Mouse (Mus musculus) stomach, embryonic 16.5 days (tissue): ENCODE data around the gene Bola2. TPM values are rescaled to one million over a fixed set of nuclear protein-coding genes. Genes with fewer than 3 reads are reported as not detected.

Source experiments
- ATAC-seq: fragments of 200-750 bp; cut with Nextera tagmentation; 2 replicates; pipeline ENCODE4 v1.8.0; 2017; ENCODE audit warnings: moderate number of reproducible peaks, moderate TSS enrichment; ENCODE audit not compliant: insufficient read depth, low FRiP score
- H3K27ac ChIP-seq: fragments of 300-500 bp; sonication (generic); 2 replicates; pipeline ENCODE4 v1.5.1; 2014; ENCODE audit warnings: low read length
- H3K27me3 ChIP-seq: fragments of 300-500 bp; sonication (generic); 2 replicates; pipeline ENCODE4 v1.6.1; 2014; ENCODE audit warnings: low read length, control low read depth, mixed read lengths; ENCODE audit not compliant: control insufficient read depth, insufficient read depth
- H3K36me3 ChIP-seq: fragments of 300-500 bp; sonication (generic); 2 replicates; pipeline ENCODE4 v1.6.1; 2014; ENCODE audit warnings: low read length; ENCODE audit not compliant: control insufficient read depth, insufficient read depth
- H3K4me1 ChIP-seq: fragments of 300-500 bp; sonication (generic); 2 replicates; pipeline ENCODE4 v1.6.1; 2014; ENCODE audit warnings: low read length, control low read depth, mixed read lengths; ENCODE audit not compliant: control insufficient read depth, insufficient read depth
- H3K4me2 ChIP-seq: fragments of 300-500 bp; sonication (generic); 2 replicates; pipeline ENCODE4 v1.6.1; 2014; ENCODE audit warnings: low read depth, low read length, mixed read lengths
- H3K4me3 ChIP-seq: fragments of 300-500 bp; sonication (generic); replicated peaks from 2 replicates; pipeline ENCODE4 v1.5.1; 2014; ENCODE audit warnings: mild to moderate bottlenecking, low read length
- H3K9ac ChIP-seq: fragments of 300-500 bp; sonication (generic); 2 replicates; pipeline ENCODE4 v1.6.1; 2014; ENCODE audit warnings: low read length
- H3K9me3 ChIP-seq: fragments of 300-500 bp; sonication (generic); replicated peaks from 2 replicates; pipeline ENCODE4 v1.6.1; 2016; ENCODE audit warnings: low read length, control low read depth; ENCODE audit not compliant: control insufficient read depth
- WGBS: fragments of 180-500 bp; shearing (Covaris S2); extraction: QIAGEN DNeasy Blood & Tissue Kit; methylation state at CpG from one replicate; pipeline ENCODE4 v1.1.7; 2014; 5-methylcytosine and 5-hydroxymethylcytosine counted together
- polyA plus RNA-seq: library from polyadenylated mRNA; unstranded; fragments of >200 nt; fragmentation: Nextera tagmentation; extraction: Ambion mirVana; gene quantifications from 2 replicates; pipeline ENCODE4 v1.2.1, GENCODE M21; 2015

Bola2 gene
- polyA plus RNA-seq, 1 experiment from 2014 or later: 107 TPM

DNA sequence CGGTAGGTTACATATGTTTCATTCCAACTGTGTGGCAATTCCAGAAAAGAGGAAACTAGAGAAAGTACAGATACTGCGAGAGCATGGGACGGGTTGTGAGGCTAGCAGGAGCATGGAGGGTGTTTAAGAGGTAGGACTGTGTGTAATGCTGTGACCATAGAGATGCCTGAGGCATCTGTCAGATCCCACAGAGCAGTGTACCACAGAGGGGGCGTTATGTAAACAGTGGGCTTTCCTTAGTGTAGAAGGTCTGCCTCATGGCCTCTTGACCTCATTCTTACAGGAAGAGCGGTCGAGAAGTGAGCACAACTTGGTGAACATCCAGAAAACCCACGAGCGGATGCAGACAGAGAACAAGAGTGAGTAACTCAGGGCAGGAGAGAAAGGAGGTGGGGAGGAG is 31.6 kb upstream of the Bola2 start:
- no peaks in the 10 kb centered on the region for H3K36me3 ChIP-seq

DNA sequence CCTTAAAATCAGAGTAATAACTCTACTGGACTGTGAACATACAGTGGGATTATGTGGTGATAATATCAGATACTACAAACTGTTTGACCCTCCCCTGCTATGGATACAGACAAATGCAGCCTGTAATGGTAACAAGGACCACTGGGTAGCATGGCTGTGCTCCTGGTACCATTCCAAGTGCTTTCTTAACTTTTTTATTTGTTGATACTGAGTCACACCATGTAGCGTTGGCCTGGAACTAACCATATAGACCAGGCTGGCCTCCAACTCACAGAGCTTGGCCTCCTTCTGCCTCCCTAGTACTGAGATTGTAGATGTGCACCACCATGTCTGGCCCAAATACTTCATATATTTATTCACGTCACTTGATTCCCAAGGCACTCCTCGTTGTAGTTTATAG is 29.9 kb upstream of the Bola2 start:
- Histone ChIP-seq H3K4me3 (no peak overlapping the region), H3K4me2 (no peak overlapping the region), H3K9ac (no peak overlapping the region), H3K27me3 (no peaks in the 10 kb centered on the region), H3K4me1 (no peaks in the 10 kb centered on the region), H3K36me3 (no peaks in the 10 kb centered on the region), H3K27ac (no peak overlapping the region), H3K9me3 (no peaks in the 10 kb centered on the region)
- ATAC-seq: no peak
- WGBS: 98% methylated on average over 3 of the region's 3 CpGs

More for the DNA sequence above, 31.6 kb upstream of the Bola2 start:
- Histone ChIP-seq H3K4me3 (no peak overlapping the region), H3K4me2 (no peak overlapping the region), H3K27me3 (no peaks in the 10 kb centered on the region), H3K4me1 (no peaks in the 10 kb centered on the region), H3K27ac (no peak overlapping the region), H3K9me3 (no peaks in the 10 kb centered on the region), H3K9ac (no peak overlapping the region)
- WGBS: 51% methylated on average over 8 of the region's 8 CpGs
- ATAC-seq: peak; percentile 47; the same call in 1 of the 2 replicates

DNA sequence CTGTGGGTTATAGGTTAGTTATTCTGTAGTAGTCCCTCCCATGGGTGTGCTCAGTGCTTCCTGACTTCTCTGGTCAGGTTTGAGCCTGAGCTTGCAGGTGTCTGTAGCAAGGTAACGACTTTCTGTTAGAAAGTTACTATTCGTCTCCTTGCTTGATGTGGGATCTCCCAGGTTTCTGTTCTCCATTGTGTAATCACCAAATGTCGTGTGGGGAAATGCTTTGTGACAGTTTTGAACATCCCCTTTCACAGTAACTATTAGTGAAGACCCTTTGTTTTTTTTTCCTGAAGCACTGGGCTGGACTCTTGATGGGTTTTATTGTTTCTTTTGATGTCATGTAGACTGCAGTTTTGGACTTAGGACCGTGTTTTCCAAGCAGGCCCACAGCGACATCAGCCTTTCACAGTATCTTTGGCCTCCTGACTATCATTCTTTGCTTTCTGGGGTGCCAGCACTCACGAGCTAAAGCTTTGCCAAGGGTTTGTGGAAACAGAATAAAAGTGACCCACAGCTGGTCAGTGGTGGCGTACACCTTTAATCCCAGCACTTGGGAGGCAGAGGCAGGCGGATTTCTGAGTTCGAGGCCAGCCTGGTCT is 27.6 kb upstream of the Bola2 start:
- Histone ChIP-seq H3K4me1 (no peaks in the 10 kb centered on the region), H3K9me3 (no peaks in the 10 kb centered on the region), H3K9ac (no peak overlapping the region), H3K4me3 (no peak overlapping the region), H3K4me2 (no peak overlapping the region), H3K27me3 (no peaks in the 10 kb centered on the region), H3K27ac (peak overlapping the region; percentile 62), H3K36me3 (no peaks in the 10 kb centered on the region)
- ATAC-seq: no peak
- WGBS: 83% methylated on average over 9 of the region's 9 CpGs

GRCm38 (mm10) chr7:126668452-126668851 is 26.7 kb upstream of the Bola2 start:
- peak overlapping the region; percentile 62 for H3K27ac ChIP-seq
- no peaks in the 10 kb centered on the region for H3K27me3 ChIP-seq
- H3K4me1 ChIP-seq: no peaks in the 10 kb centered on the region
- no peaks in the 10 kb centered on the region for H3K9me3 ChIP-seq
- H3K4me3 ChIP-seq: no peak overlapping the region
- no peak for ATAC-seq
- no peak overlapping the region for H3K9ac ChIP-seq
- no peaks in the 10 kb centered on the region for H3K36me3 ChIP-seq
- WGBS: 65% methylated on average over 5 of the region's 5 CpGs
- H3K4me2 ChIP-seq: no peak overlapping the region

DNA sequence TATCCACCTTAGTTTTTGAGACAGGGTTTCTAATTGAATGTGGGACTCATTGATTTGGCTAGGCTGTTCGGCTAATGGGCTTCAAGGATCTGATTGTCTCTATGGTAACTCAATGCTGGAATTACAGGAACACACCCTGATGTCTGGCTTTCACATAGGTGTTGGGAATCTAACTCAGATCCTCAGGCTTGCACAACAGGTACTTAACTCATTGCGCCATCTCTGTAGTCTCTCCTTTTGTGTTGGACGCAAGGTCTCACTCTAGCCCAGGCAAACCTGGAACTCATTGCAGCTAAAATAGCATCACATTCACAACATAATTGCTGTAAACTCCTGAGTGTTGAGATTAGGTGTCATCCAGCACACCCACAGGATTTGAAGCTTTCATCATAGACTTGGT is 25.0 kb upstream of the Bola2 start:
- Histone ChIP-seq H3K27ac (no peak overlapping the region), H3K27me3 (no peaks in the 10 kb centered on the region), H3K4me2 (no peak overlapping the region), H3K9ac (no peak overlapping the region), H3K4me3 (no peak overlapping the region), H3K9me3 (no peaks in the 10 kb centered on the region), H3K4me1 (no peaks in the 10 kb centered on the region), H3K36me3 (no peaks in the 10 kb centered on the region)
- 80% methylated on average over 3 of the region's 3 CpGs for WGBS
- no peak for ATAC-seq

- Histone ChIP-seq H3K4me1 (peaks cover 6% of the 10 kb centered on the region; the same call in 1 of the 2 replicates), H3K4me3 (no peak overlapping the region), H3K27ac (no peak overlapping the region), H3K27me3 (no peaks in the 10 kb centered on the region), H3K36me3 (no peaks in the 10 kb centered on the region), H3K4me2 (no peak overlapping the region), H3K9ac (no peak overlapping the region), H3K9me3 (no peaks in the 10 kb centered on the region)
- no peak for ATAC-seq
- WGBS: 95% methylated on average over 9 of the region's 9 CpGs
Measured at GRCm38 (mm10) chr7:126672111-126672510, 23.1 kb upstream of the Bola2 start.

DNA sequence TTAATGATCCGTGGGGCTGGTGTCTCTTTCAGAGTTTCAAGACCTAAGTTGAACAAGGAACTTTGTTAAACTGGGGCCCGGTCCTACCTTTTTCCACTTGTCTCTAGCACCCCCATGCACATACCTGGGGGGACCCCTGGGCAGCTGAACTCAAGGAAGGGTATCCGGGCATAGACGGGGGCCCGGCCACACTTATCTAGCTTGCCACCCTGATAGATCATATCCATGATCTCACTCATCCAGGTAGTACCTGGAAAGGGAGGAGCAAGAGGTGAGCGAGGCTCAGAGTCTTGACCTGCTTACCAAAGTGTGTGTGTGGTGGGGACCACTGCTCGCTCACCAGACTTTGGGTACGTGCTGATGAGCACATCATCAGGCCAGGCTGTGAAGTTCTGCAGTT is 20.1 kb upstream of the Bola2 start:
- no peak overlapping the region for H3K4me2 ChIP-seq
- no peak overlapping the region for H3K9ac ChIP-seq
- no peaks in the 10 kb centered on the region for H3K36me3 ChIP-seq
- H3K4me1 ChIP-seq: peaks cover 6% of the 10 kb centered on the region; the same call in 1 of the 2 replicates
- H3K9me3 ChIP-seq: no peaks in the 10 kb centered on the region
- ATAC-seq: no peak
- H3K27me3 ChIP-seq: no peaks in the 10 kb centered on the region
- no peak overlapping the region for H3K27ac ChIP-seq
- WGBS: 95% methylated on average over 8 of the region's 8 CpGs
- no peak overlapping the region for H3K4me3 ChIP-seq

DNA sequence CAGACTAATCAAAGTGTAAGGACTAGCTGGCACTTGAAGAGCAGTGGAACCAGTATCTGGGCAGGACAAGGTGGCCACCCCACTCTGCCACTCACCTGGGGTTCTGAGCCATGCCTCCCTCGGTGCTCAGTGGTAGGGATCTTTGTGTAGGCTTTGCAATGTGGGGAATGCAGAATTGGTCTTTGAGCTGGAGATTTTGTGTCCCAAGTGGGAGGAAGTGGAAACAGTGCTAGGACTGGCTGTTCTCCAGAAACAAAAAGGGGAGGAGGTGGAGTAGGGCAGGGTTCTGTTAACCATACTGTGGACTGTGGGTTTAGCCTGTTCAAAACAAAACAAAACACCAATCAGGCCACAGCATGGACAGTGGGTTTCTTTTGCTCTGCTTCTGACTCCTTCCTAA is 19.0 kb upstream of the Bola2 start, which contains the start of gene Sult1a1:
TSS of gene Sult1a1 (minus strand) at position 226 of the 400 bp plus-strand sequence.
- no peaks in the 10 kb centered on the region for H3K36me3 ChIP-seq
- no peak within 1 kb of the TSS; the same call in 1 of the 2 replicates for H3K4me3 ChIP-seq
- peak; percentile 48 for ATAC-seq
- no peak within 1 kb of the TSS for H3K9ac ChIP-seq
- H3K9me3 ChIP-seq: no peaks in the 10 kb centered on the region
- 0 out of 2 replicates have a peak within 1 kb of the TSS, but pooled peaks have one; percentile 26 for H3K4me2 ChIP-seq
- H3K27me3 ChIP-seq: no peaks in the 10 kb centered on the region
- 44% methylated on average over 1 of the region's 1 CpGs for whole genome bisulfite sequencing
- 0 out of 2 replicates have a peak within 1 kb of the TSS, but pooled peaks have one; percentile 31 for H3K27ac ChIP-seq
- H3K4me1 ChIP-seq: peaks cover 6% of the 10 kb centered on the region; the same call in 1 of the 2 replicates

DNA sequence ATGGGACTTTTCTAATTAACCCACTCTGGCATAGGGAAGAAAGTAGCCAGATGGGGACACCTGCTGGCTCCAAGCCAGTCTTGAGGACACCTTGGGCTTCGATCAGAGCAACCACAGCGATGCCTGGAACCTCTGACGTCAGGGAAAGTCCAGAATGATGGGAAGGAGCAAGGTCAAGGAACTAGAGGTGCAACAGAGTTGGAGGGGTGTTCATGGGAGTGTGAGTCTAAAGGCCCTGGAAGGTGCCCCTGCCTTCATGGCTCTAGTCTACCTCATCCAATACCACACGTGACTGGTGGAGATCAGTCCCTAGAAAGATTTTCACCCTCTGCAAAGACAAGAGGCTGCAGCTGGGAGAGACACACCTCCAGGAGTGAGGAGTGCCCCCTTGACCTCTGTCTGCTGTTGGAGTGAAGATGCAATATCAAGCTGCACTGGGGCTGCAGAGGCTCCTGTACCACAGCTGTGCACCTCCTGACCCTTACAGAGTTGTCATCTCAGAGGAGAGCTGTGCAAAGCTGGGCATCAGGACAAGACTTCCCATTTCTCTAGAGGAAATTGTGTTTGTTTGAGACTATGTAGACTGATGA is 18.5 kb upstream of the Bola2 start:
- Histone ChIP-seq H3K4me2 (no peak overlapping the region), H3K9me3 (no peaks in the 10 kb centered on the region), H3K4me1 (peaks cover 6% of the 10 kb centered on the region; the same call in 1 of the 2 replicates), H3K4me3 (no peak overlapping the region), H3K36me3 (no peaks in the 10 kb centered on the region), H3K27me3 (no peaks in the 10 kb centered on the region), H3K9ac (no peak overlapping the region), H3K27ac (no peak overlapping the region)
- ATAC-seq: no peak
- WGBS: 72% methylated on average over 4 of the region's 4 CpGs
